Mouse (Mus musculus): ENCODE results near the gene Nat14. TPM values are rescaled to one million over a fixed set of nuclear protein-coding genes. Genes with fewer than 3 reads are reported as not detected.

The Nat14 gene
- polyA plus RNA-seq, 1 experiment from 2014 or later = 4.7 TPM

- Histone ChIP-seq H3K4me3 (ENCODE audit: low read depth, low read length) (peak overlapping the region; percentile 39), H3K9ac (ENCODE audit: low read depth, low read length) (peak overlapping the region; percentile 47), H3K4me1 (ENCODE audit: control insufficient read depth, insufficient read depth, low read length) (peaks cover 45% of the 10 kb centered on the region), H3K27ac (ENCODE audit: low read depth, low read length) (peak overlapping the region; percentile 57; the same call in 1 of the 2 replicates), H3K4me2 (peak overlapping the region; percentile 76), H3K36me3 (ENCODE audit: control insufficient read depth, insufficient read depth, low read length) (peaks cover 26% of the 10 kb centered on the region), H3K9me3 (replicated peaks; ENCODE audit: control insufficient read depth, low read length) (no peaks in the 10 kb centered on the region), H3K27me3 (ENCODE audit: control insufficient read depth, insufficient read depth, low read length) (no peaks in the 10 kb centered on the region)
- peak; percentile 0; the same call in 1 of the 2 replicates for ATAC-seq (replicated peaks; ENCODE audit: insufficient number of reproducible peaks, low FRiP score, low TSS enrichment)
- under 1% methylated on average over 14 of the region's 14 CpGs for WGBS (ENCODE audit: insufficient replicate concordance)
These were observed 1.2 kb downstream of the Nat14 start for GRCm38 (mm10) chr7:4922931-4923565.

- Histone ChIP-seq H3K9me3 (replicated peaks; ENCODE audit: control insufficient read depth, low read length) (no peaks in the 10 kb centered on the region), H3K27me3 (ENCODE audit: control insufficient read depth, insufficient read depth, low read length) (no peaks in the 10 kb centered on the region), H3K4me3 (ENCODE audit: low read depth, low read length) (peak overlapping the region; percentile 39), H3K4me1 (ENCODE audit: control insufficient read depth, insufficient read depth, low read length) (peaks cover 45% of the 10 kb centered on the region), H3K9ac (ENCODE audit: low read depth, low read length) (peak overlapping the region; percentile 68), H3K36me3 (ENCODE audit: control insufficient read depth, insufficient read depth, low read length) (peaks cover 19% of the 10 kb centered on the region), H3K27ac (ENCODE audit: low read depth, low read length) (peak overlapping the region; percentile 22), H3K4me2 (peak overlapping the region; percentile 76)
- no peak for ATAC-seq (replicated peaks; ENCODE audit: insufficient number of reproducible peaks, low FRiP score, low TSS enrichment)
- WGBS (ENCODE audit: insufficient replicate concordance) = 5% methylated on average over 37 of the region's 37 CpGs
These were observed 1.9 kb downstream of the Nat14 start for GRCm38 (mm10) chr7:4923586-4924364.

GRCm38 (mm10) chr7:4924483-4924882 is 2.7 kb downstream of the Nat14 start:
- Histone ChIP-seq H3K9me3 (replicated peaks; ENCODE audit: control insufficient read depth, low read length) (no peaks in the 10 kb centered on the region), H3K36me3 (ENCODE audit: control insufficient read depth, insufficient read depth, low read length) (peaks cover 12% of the 10 kb centered on the region), H3K4me1 (ENCODE audit: control insufficient read depth, insufficient read depth, low read length) (peaks cover 45% of the 10 kb centered on the region), H3K27ac (ENCODE audit: low read depth, low read length) (peak overlapping the region; percentile 7), H3K27me3 (ENCODE audit: control insufficient read depth, insufficient read depth, low read length) (no peaks in the 10 kb centered on the region), H3K4me2 (peak overlapping the region; percentile 76), H3K4me3 (ENCODE audit: low read depth, low read length) (no peak overlapping the region), H3K9ac (ENCODE audit: low read depth, low read length) (no peak overlapping the region; the same call in 1 of the 2 replicates)
- ATAC-seq (replicated peaks; ENCODE audit: insufficient number of reproducible peaks, low FRiP score, low TSS enrichment) = no peak
- WGBS (ENCODE audit: insufficient replicate concordance) = 3% methylated on average over 4 of the region's 4 CpGs

- no peak for ATAC-seq (replicated peaks; ENCODE audit: insufficient number of reproducible peaks, low FRiP score, low TSS enrichment)
- Histone ChIP-seq H3K27ac (ENCODE audit: low read depth, low read length) (peak overlapping the region; percentile 22; the same call in 1 of the 2 replicates), H3K27me3 (ENCODE audit: control insufficient read depth, insufficient read depth, low read length) (no peaks in the 10 kb centered on the region), H3K36me3 (ENCODE audit: control insufficient read depth, insufficient read depth, low read length) (peaks cover 8% of the 10 kb centered on the region), H3K4me3 (ENCODE audit: low read depth, low read length) (no peak overlapping the region), H3K9ac (ENCODE audit: low read depth, low read length) (no peak overlapping the region), H3K9me3 (replicated peaks; ENCODE audit: control insufficient read depth, low read length) (no peaks in the 10 kb centered on the region), H3K4me2 (no peak overlapping the region), H3K4me1 (ENCODE audit: control insufficient read depth, insufficient read depth, low read length) (peaks cover 45% of the 10 kb centered on the region)
- WGBS (ENCODE audit: insufficient replicate concordance) = 9% methylated on average over 3 of the region's 4 CpGs
These were observed 3.1 kb downstream of the Nat14 start for GRCm38 (mm10) chr7:4924891-4925301.

- H3K36me3 ChIP-seq (ENCODE audit: control insufficient read depth, insufficient read depth, low read length) = 0 out of 2 replicates have a peak, but pooled peaks cover 2% of the 10 kb centered on the region
- peak within 1 kb of the TSS; percentile 22; the same call in 1 of the 2 replicates for H3K27ac ChIP-seq (ENCODE audit: low read depth, low read length)
- H3K9ac ChIP-seq (ENCODE audit: low read depth, low read length) = 0 out of 2 replicates have a peak within 1 kb of the TSS, but pooled peaks have one; percentile 40
- H3K4me1 ChIP-seq (ENCODE audit: control insufficient read depth, insufficient read depth, low read length) = peaks cover 45% of the 10 kb centered on the region
- ATAC-seq (replicated peaks; ENCODE audit: insufficient number of reproducible peaks, low FRiP score, low TSS enrichment) = peak; percentile 16; the same call in 1 of the 2 replicates
- no peaks in the 10 kb centered on the region for H3K27me3 ChIP-seq (ENCODE audit: control insufficient read depth, insufficient read depth, low read length)
- peak within 1 kb of the TSS; percentile 14; the same call in 1 of the 2 replicates for H3K4me2 ChIP-seq
- no peak within 1 kb of the TSS for H3K4me3 ChIP-seq (ENCODE audit: low read depth, low read length)
- WGBS (ENCODE audit: insufficient replicate concordance) = 12% methylated on average over 6 of the region's 6 CpGs
- no peaks in the 10 kb centered on the region for H3K9me3 ChIP-seq (replicated peaks; ENCODE audit: control insufficient read depth, low read length)
These were observed 3.9 kb downstream of the Nat14 start, which contains the start of gene Ssc5d for GRCm38 (mm10) chr7:4925441-4926381. TSS of gene Ssc5d (plus strand) at chr7:4925785.

GRCm38 (mm10) chr7:4926849-4927248 is 5.0 kb downstream of the Nat14 start:
- Histone ChIP-seq H3K36me3 (ENCODE audit: control insufficient read depth, insufficient read depth, low read length) (no peaks in the 10 kb centered on the region), H3K4me2 (no peak overlapping the region), H3K27ac (ENCODE audit: low read depth, low read length) (no peak overlapping the region), H3K27me3 (ENCODE audit: control insufficient read depth, insufficient read depth, low read length) (no peaks in the 10 kb centered on the region), H3K4me3 (ENCODE audit: low read depth, low read length) (no peak overlapping the region), H3K9me3 (replicated peaks; ENCODE audit: control insufficient read depth, low read length) (no peaks in the 10 kb centered on the region), H3K4me1 (ENCODE audit: control insufficient read depth, insufficient read depth, low read length) (peaks cover 38% of the 10 kb centered on the region), H3K9ac (ENCODE audit: low read depth, low read length) (no peak overlapping the region)
- 68% methylated on average over 16 of the region's 16 CpGs for WGBS (ENCODE audit: insufficient replicate concordance)
- ATAC-seq (replicated peaks; ENCODE audit: insufficient number of reproducible peaks, low FRiP score, low TSS enrichment) = no peak

- WGBS (ENCODE audit: insufficient replicate concordance) = 61% methylated on average over 8 of the region's 8 CpGs
- Histone ChIP-seq H3K9me3 (replicated peaks; ENCODE audit: control insufficient read depth, low read length) (no peaks in the 10 kb centered on the region), H3K4me2 (no peak overlapping the region), H3K36me3 (ENCODE audit: control insufficient read depth, insufficient read depth, low read length) (no peaks in the 10 kb centered on the region), H3K4me1 (ENCODE audit: control insufficient read depth, insufficient read depth, low read length) (peaks cover 33% of the 10 kb centered on the region), H3K27me3 (ENCODE audit: control insufficient read depth, insufficient read depth, low read length) (no peaks in the 10 kb centered on the region), H3K4me3 (ENCODE audit: low read depth, low read length) (no peak overlapping the region), H3K9ac (ENCODE audit: low read depth, low read length) (no peak overlapping the region), H3K27ac (ENCODE audit: low read depth, low read length) (no peak overlapping the region)
- ATAC-seq (replicated peaks; ENCODE audit: insufficient number of reproducible peaks, low FRiP score, low TSS enrichment) = no peak
These were observed 5.9 kb downstream of the Nat14 start for GRCm38 (mm10) chr7:4927711-4928110.

GRCm38 (mm10) chr7:4928323-4928722 is 6.5 kb downstream of the Nat14 start:
- Histone ChIP-seq H3K4me3 (ENCODE audit: low read depth, low read length) (no peak overlapping the region), H3K27me3 (ENCODE audit: control insufficient read depth, insufficient read depth, low read length) (no peaks in the 10 kb centered on the region), H3K4me2 (no peak overlapping the region), H3K9ac (ENCODE audit: low read depth, low read length) (no peak overlapping the region), H3K4me1 (ENCODE audit: control insufficient read depth, insufficient read depth, low read length) (peaks cover 27% of the 10 kb centered on the region), H3K9me3 (replicated peaks; ENCODE audit: control insufficient read depth, low read length) (no peaks in the 10 kb centered on the region), H3K36me3 (ENCODE audit: control insufficient read depth, insufficient read depth, low read length) (no peaks in the 10 kb centered on the region), H3K27ac (ENCODE audit: low read depth, low read length) (no peak overlapping the region)
- no peak for ATAC-seq (replicated peaks; ENCODE audit: insufficient number of reproducible peaks, low FRiP score, low TSS enrichment)
- 59% methylated on average over 17 of the region's 17 CpGs for WGBS (ENCODE audit: insufficient replicate concordance)
